Mouse (Mus musculus) kidney, adult 2 months (tissue): ENCODE measurements at regions not wholly inside any gene's neighbourhood (a gene's known extent, or its start where the extent isn't known, plus 50 kb on each side); places are given as distances from the start of the nearest gene placed in this dataset.

ENCODE experiments used
- CTCF ChIP-seq: fragments of 200-500 bp; conservative IDR thresholded peaks from 2 replicates; pipeline ENCODE4 v1.5.1; 2011; ENCODE audit warnings: low read depth, mild to moderate bottlenecking, control low read depth, low read length, moderate library complexity, mixed read lengths; ENCODE audit not compliant: insufficient read depth, insufficient read length
- POLR2A ChIP-seq: fragments of 200-500 bp; IDR thresholded peaks from one replicate; pipeline ENCODE4 v1.6.1; 2011; ENCODE audit warnings: low read depth, low read length, control low read depth

DNA sequence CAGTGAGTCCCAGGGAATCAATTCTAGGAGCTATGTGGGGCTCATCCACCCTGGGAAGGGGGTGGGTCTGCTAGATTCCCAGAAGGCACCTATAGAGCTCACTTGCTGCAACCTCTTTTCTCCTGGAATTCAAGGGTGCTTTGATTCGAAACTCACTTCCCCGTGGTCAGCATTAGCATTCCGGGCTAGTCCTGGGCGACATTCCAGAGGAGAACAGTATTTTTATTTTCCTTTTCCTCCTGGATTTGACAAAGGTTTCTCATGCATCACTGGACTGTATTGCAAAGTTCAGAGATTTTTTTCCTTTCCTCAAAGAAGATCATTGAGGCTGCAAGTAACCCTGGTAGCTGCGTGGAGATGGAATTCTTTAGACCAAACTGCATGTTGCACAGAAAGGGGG is 129.3 kb upstream of the Id4 start:
- TF ChIP-seq POLR2A (no peak), CTCF (no peak)
